Mouse (Mus musculus): ENCODE results near the gene Carmil1. TPM values are rescaled to one million over a fixed set of nuclear protein-coding genes. Genes with fewer than 3 reads are reported as not detected.
"Not testable (repeated sequence)": the region's sequence is repeated elsewhere in the genome, so short reads cannot be mapped to it uniquely, and the experiment has no call there.

Gene Carmil1
- polyA plus RNA-seq, 1 experiment: 0.02 TPM

GRCm38 (mm10) chr13:24108282-24108681 lies 172.3 kb downstream of the Carmil1 start:
- H3K4me1 ChIP-seq (ENCODE audit: control insufficient read depth): peaks cover 2% of the 10 kb centered on the region; the same call in 1 of the 2 replicates
- no peaks in the 10 kb centered on the region for H3K36me3 ChIP-seq (ENCODE audit: control insufficient read depth)
- no peak for TF ChIP-seq TAL1 (IDR thresholded peaks at IDR 0.05; ENCODE audit: low read length)
- no peak for TF ChIP-seq GATA1 (IDR thresholded peaks at IDR 0.05; ENCODE audit: low read length)
- H3K27me3 ChIP-seq (ENCODE audit: control insufficient read depth): no peaks in the 10 kb centered on the region
- no peaks in the 10 kb centered on the region for H3K9me3 ChIP-seq (ENCODE audit: control insufficient read depth, low read length)
- no peak overlapping the region for H3K4me3 ChIP-seq (replicated peaks)

- TF ChIP-seq GATA1 (IDR thresholded peaks at IDR 0.05; ENCODE audit: low read length) (no peak), TAL1 (IDR thresholded peaks at IDR 0.05; ENCODE audit: low read length) (no peak)
- H3K36me3 ChIP-seq (ENCODE audit: control insufficient read depth): no peaks in the 10 kb centered on the region
- H3K9me3 ChIP-seq (ENCODE audit: control insufficient read depth, low read length): no peaks in the 10 kb centered on the region
- H3K27me3 ChIP-seq (ENCODE audit: control insufficient read depth): no peaks in the 10 kb centered on the region
- no peaks in the 10 kb centered on the region for H3K4me1 ChIP-seq (ENCODE audit: control insufficient read depth)
- no peak overlapping the region for H3K4me3 ChIP-seq (replicated peaks)
These were observed 173.5 kb downstream of the Carmil1 start for GRCm38 (mm10) chr13:24107058-24107457.

- no peak overlapping the region for H3K4me3 ChIP-seq (replicated peaks)
- no peaks in the 10 kb centered on the region for H3K4me1 ChIP-seq (ENCODE audit: control insufficient read depth)
- H3K27me3 ChIP-seq (ENCODE audit: control insufficient read depth): no peaks in the 10 kb centered on the region
- H3K9me3 ChIP-seq (ENCODE audit: control insufficient read depth, low read length): no peaks in the 10 kb centered on the region
- TF ChIP-seq GATA1 (IDR thresholded peaks at IDR 0.05; ENCODE audit: low read length) (no peak), TAL1 (IDR thresholded peaks at IDR 0.05; ENCODE audit: low read length) (no peak)
- H3K36me3 ChIP-seq (ENCODE audit: control insufficient read depth): no peaks in the 10 kb centered on the region
These were observed 174.8 kb downstream of the Carmil1 start for GRCm38 (mm10) chr13:24105838-24106237.

- H3K9me3 ChIP-seq (ENCODE audit: control insufficient read depth, low read length): no peaks in the 10 kb centered on the region
- no peak overlapping the region for H3K4me3 ChIP-seq (replicated peaks)
- no peaks in the 10 kb centered on the region; the same call in 1 of the 2 replicates for H3K4me1 ChIP-seq (ENCODE audit: control insufficient read depth)
- H3K27me3 ChIP-seq (ENCODE audit: control insufficient read depth): no peaks in the 10 kb centered on the region
- no peaks in the 10 kb centered on the region for H3K36me3 ChIP-seq (ENCODE audit: control insufficient read depth)
- no peak for TF ChIP-seq TAL1 (IDR thresholded peaks at IDR 0.05; ENCODE audit: low read length)
- no peak for TF ChIP-seq GATA1 (IDR thresholded peaks at IDR 0.05; ENCODE audit: low read length)
These were observed 175.3 kb downstream of the Carmil1 start for GRCm38 (mm10) chr13:24105340-24105669.

- not testable (repeated sequence) for H3K4me3 ChIP-seq (replicated peaks); H3K36me3 ChIP-seq (ENCODE audit: control insufficient read depth); H3K4me1 ChIP-seq (ENCODE audit: control insufficient read depth); H3K9me3 ChIP-seq (ENCODE audit: control insufficient read depth, low read length); H3K27me3 ChIP-seq (ENCODE audit: control insufficient read depth)
These were observed 175.8 kb downstream of the Carmil1 start for GRCm38 (mm10) chr13:24104611-24105339.

- Histone ChIP-seq H3K4me1 (ENCODE audit: control insufficient read depth) (no peaks in the 10 kb centered on the region; the same call in 1 of the 2 replicates), H3K9me3 (ENCODE audit: control insufficient read depth, low read length) (no peaks in the 10 kb centered on the region), H3K36me3 (ENCODE audit: control insufficient read depth) (no peaks in the 10 kb centered on the region), H3K27me3 (ENCODE audit: control insufficient read depth) (no peaks in the 10 kb centered on the region), H3K4me3 (replicated peaks) (no peak overlapping the region)
- TF ChIP-seq TAL1 (IDR thresholded peaks at IDR 0.05; ENCODE audit: low read length): no peak
- no peak for TF ChIP-seq GATA1 (IDR thresholded peaks at IDR 0.05; ENCODE audit: low read length)
These were observed 176.6 kb downstream of the Carmil1 start for GRCm38 (mm10) chr13:24104016-24104415.

GRCm38 (mm10) chr13:24103152-24103551 lies 177.4 kb downstream of the Carmil1 start:
- H3K27me3 ChIP-seq (ENCODE audit: control insufficient read depth): no peaks in the 10 kb centered on the region
- no peaks in the 10 kb centered on the region for H3K36me3 ChIP-seq (ENCODE audit: control insufficient read depth)
- no peak for TF ChIP-seq GATA1 (IDR thresholded peaks at IDR 0.05; ENCODE audit: low read length)
- TF ChIP-seq TAL1 (IDR thresholded peaks at IDR 0.05; ENCODE audit: low read length): no peak
- H3K4me1 ChIP-seq (ENCODE audit: control insufficient read depth): no peaks in the 10 kb centered on the region; the same call in 1 of the 2 replicates
- no peak overlapping the region for H3K4me3 ChIP-seq (replicated peaks)
- no peaks in the 10 kb centered on the region for H3K9me3 ChIP-seq (ENCODE audit: control insufficient read depth, low read length)

- no peaks in the 10 kb centered on the region for H3K36me3 ChIP-seq (ENCODE audit: control insufficient read depth)
- TF ChIP-seq GATA1 (IDR thresholded peaks at IDR 0.05; ENCODE audit: low read length) (no peak), TAL1 (IDR thresholded peaks at IDR 0.05; ENCODE audit: low read length) (no peak)
- H3K4me3 ChIP-seq (replicated peaks): no peak overlapping the region
- no peaks in the 10 kb centered on the region; the same call in 1 of the 2 replicates for H3K4me1 ChIP-seq (ENCODE audit: control insufficient read depth)
- no peaks in the 10 kb centered on the region for H3K27me3 ChIP-seq (ENCODE audit: control insufficient read depth)
- no peaks in the 10 kb centered on the region for H3K9me3 ChIP-seq (ENCODE audit: control insufficient read depth, low read length)
These were observed 178.3 kb downstream of the Carmil1 start for GRCm38 (mm10) chr13:24102256-24102655.

GRCm38 (mm10) chr13:24101157-24102130 lies 179.2 kb downstream of the Carmil1 start:
- TF ChIP-seq TAL1 (IDR thresholded peaks at IDR 0.05; ENCODE audit: low read length) (no peak), GATA1 (IDR thresholded peaks at IDR 0.05; ENCODE audit: low read length) (no peak)
- Histone ChIP-seq H3K27me3 (ENCODE audit: control insufficient read depth) (no peaks in the 10 kb centered on the region), H3K4me1 (ENCODE audit: control insufficient read depth) (no peaks in the 10 kb centered on the region; the same call in 1 of the 2 replicates), H3K9me3 (ENCODE audit: control insufficient read depth, low read length) (no peaks in the 10 kb centered on the region), H3K4me3 (replicated peaks) (no peak overlapping the region), H3K36me3 (ENCODE audit: control insufficient read depth) (no peaks in the 10 kb centered on the region)

All from erythroblast, embryonic 14.5 days (primary cell).